Mouse (Mus musculus) stomach, embryonic 14.5 days (tissue): Measurements from ENCODE around the gene Ttc39a. TPM values are rescaled to one million over a fixed set of nuclear protein-coding genes. Genes with fewer than 3 reads are reported as not detected.
"Not testable (repeated sequence)": the region's sequence is repeated elsewhere in the genome, so short reads cannot be mapped to it uniquely, and the experiment has no call there.

Experiments used
- ATAC-seq: fragments of 200-750 bp; cut with Nextera tagmentation; 2 replicates; pipeline ENCODE4 v1.8.0; 2017; ENCODE audit warnings: low read depth, moderate TSS enrichment; ENCODE audit not compliant: insufficient number of reproducible peaks, insufficient read depth, low FRiP score
- H3K27ac ChIP-seq: fragments of 300-500 bp; sonication (generic); 2 replicates; pipeline ENCODE4 v1.5.1; 2014; ENCODE audit warnings: mild to moderate bottlenecking, low read length, moderate library complexity, mixed read lengths
- H3K27me3 ChIP-seq: fragments of 300-500 bp; sonication (generic); 2 replicates; pipeline ENCODE4 v1.6.1; 2014; ENCODE audit warnings: low read length, control low read depth, mixed read lengths; ENCODE audit not compliant: control insufficient read depth, insufficient read depth
- H3K36me3 ChIP-seq: fragments of 300-500 bp; sonication (generic); 2 replicates; pipeline ENCODE4 v1.6.1; 2014; ENCODE audit warnings: mild to moderate bottlenecking, control low read depth, low read length, moderate library complexity, mixed read lengths; ENCODE audit not compliant: control insufficient read depth, insufficient read depth
- H3K4me1 ChIP-seq: fragments of 300-500 bp; sonication (generic); 2 replicates; pipeline ENCODE4 v1.6.1; 2014; ENCODE audit warnings: low read length, control low read depth, mixed read lengths; ENCODE audit not compliant: control insufficient read depth, insufficient read depth
- H3K4me2 ChIP-seq: fragments of 300-500 bp; sonication (generic); replicated peaks from 2 replicates; pipeline ENCODE4 v1.6.1; 2014; ENCODE audit warnings: low read depth, low read length, control low read depth
- H3K4me3 ChIP-seq: fragments of 300-500 bp; sonication (generic); 2 replicates; pipeline ENCODE4 v1.5.1; 2014; ENCODE audit warnings: low read depth, low read length, control low read depth
- H3K9ac ChIP-seq: fragments of 300-500 bp; sonication (generic); replicated peaks from 2 replicates; pipeline ENCODE4 v1.6.1; 2014; ENCODE audit warnings: low read depth, mild to moderate bottlenecking, control low read depth, low read length, moderate library complexity, mixed read lengths
- H3K9me3 ChIP-seq: fragments of 300-500 bp; sonication (generic); 2 replicates; pipeline ENCODE4 v1.6.1; 2016; ENCODE audit warnings: low read depth, low read length, control low read depth; ENCODE audit not compliant: control insufficient read depth
- WGBS: fragments of 180-500 bp; shearing (Covaris S2); extraction: QIAGEN DNeasy Blood & Tissue Kit; methylation state at CpG from one replicate; pipeline ENCODE4 v1.1.7; 2014; 5-methylcytosine and 5-hydroxymethylcytosine counted together
- polyA plus RNA-seq: library from polyadenylated mRNA; unstranded; fragments of >200 nt; fragmentation: Nextera tagmentation; extraction: Ambion mirVana; gene quantifications from 2 replicates; pipeline ENCODE4 v1.2.1, GENCODE M21; 2014

The Ttc39a gene
- polyA plus RNA-seq, 1 experiment from 2014 or later, result 10.1 TPM

DNA sequence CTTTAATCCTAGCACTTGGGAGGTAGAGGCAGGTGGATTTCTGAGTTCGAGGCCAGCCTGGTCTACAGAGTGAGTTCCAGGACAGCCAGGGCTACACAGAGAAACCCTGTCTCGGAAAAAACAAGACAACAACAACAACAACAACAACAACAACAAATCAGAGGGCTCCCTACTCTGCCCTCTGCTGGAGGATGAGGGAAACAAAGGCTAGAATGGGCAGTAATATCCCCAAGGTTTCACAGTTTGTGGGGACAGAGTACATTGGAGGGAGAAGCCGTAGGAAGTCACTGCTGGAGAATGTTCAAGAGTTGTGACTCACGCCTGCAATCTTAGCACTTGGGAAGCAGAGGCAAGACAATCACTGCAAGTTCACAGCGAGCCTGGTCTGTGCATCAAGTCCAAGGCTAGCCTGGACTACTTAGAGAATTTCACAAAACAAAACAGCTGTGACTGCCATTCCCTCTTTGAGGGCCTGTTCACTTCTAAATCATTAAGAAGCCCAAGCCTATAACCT, 5.2 kb upstream of the Ttc39a start:
- WGBS, result 68% methylated on average over 5 of the region's 5 CpGs
- Histone ChIP-seq H3K4me3 (no peak overlapping the region), H3K27ac (no peak overlapping the region), H3K4me1 (peaks cover 8% of the 10 kb centered on the region; the same call in 1 of the 2 replicates), H3K27me3 (no peaks in the 10 kb centered on the region), H3K4me2 (no peak overlapping the region), H3K36me3 (no peaks in the 10 kb centered on the region), H3K9ac (no peak overlapping the region), H3K9me3 (no peaks in the 10 kb centered on the region)
- no peak for ATAC-seq

DNA sequence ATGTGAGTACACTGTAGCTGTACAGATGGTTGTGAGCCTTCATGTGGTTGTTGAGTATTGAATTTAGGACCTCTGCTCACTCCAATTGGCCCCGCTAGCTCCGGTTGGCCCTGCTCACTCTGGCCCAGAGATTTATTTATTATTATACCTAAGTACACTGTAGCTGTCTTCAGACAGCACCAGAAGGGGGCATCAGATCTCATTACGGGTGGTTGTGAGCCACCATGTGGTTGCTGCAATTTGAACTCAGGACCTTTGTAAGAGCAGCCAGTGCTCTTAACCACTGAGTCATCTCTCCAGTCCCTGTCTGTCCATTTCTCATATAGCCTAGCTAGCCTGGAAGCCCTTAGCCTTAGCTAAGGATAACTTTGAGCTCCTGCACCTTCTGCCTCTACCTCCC, 1.5 kb upstream of the Ttc39a start:
- H3K4me2 ChIP-seq, H3K9me3 ChIP-seq, H3K27me3 ChIP-seq, H3K9ac ChIP-seq, ATAC-seq, H3K27ac ChIP-seq, H3K4me3 ChIP-seq, H3K4me1 ChIP-seq, H3K36me3 ChIP-seq: not testable (repeated sequence)
- WGBS, result 87% methylated on average over 3 of the region's 3 CpGs

DNA sequence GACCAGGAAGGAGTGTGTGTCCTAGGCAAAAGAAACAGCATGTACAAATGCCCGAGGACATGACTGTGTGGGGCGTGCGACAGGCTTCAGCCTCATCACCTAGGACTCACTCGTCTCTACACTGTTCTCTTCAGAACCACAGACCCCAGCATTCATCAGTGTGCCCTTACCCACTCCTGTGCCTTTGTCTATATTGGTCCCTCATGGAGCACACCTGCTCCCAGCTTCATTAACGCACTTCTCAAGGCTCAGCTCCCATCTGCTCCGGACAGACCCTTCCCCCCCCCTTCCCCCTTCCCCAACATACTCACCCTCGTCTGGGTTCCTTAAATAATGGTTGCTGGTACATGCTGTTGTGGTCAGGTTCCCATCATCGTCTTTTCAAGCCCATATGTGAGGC, 1.0 kb upstream of the Ttc39a start:
- no peak overlapping the region for H3K9ac ChIP-seq
- no peak overlapping the region for H3K4me3 ChIP-seq
- H3K27ac ChIP-seq, result 0 out of 2 replicates have a peak overlapping the region, but pooled peaks have one; percentile 16
- no peaks in the 10 kb centered on the region for H3K27me3 ChIP-seq
- no peak for ATAC-seq
- H3K4me2 ChIP-seq, result peak overlapping the region; percentile 94; the same call in 1 of the 2 replicates
- peaks cover 9% of the 10 kb centered on the region; the same call in 1 of the 2 replicates for H3K4me1 ChIP-seq
- H3K36me3 ChIP-seq, result no peaks in the 10 kb centered on the region
- no peaks in the 10 kb centered on the region for H3K9me3 ChIP-seq
- WGBS, result 63% methylated on average over 8 of the region's 8 CpGs

DNA sequence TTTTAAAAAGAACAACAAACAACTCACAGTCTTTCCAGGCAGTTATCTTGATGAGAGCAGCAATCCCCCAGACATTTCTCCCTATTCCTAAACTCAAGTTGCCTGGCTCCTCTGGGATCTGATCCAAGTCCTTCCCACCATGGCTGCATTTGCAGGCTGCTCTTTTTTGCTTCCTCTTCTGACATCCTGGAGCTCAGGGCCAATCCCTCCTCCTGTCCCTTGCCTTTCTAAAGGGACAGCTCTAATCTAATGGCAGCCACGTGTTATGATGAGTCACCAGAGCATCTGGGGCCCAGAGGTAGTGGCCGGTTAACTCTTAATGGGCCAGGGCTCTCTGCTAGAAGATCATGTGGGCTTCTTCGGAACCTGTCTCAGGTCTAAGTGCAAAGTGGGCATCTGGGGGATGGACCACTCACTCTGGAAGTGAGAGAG, 353 bp upstream of the Ttc39a start:
- Histone ChIP-seq H3K4me2 (peak overlapping the region; percentile 94), H3K27ac (peak overlapping the region; percentile 0; the same call in 1 of the 2 replicates), H3K9ac (no peak overlapping the region), H3K36me3 (no peaks in the 10 kb centered on the region), H3K9me3 (no peaks in the 10 kb centered on the region), H3K4me3 (peak overlapping the region; percentile 48), H3K4me1 (peaks cover 9% of the 10 kb centered on the region; the same call in 1 of the 2 replicates), H3K27me3 (no peaks in the 10 kb centered on the region)
- ATAC-seq, result peak; percentile 81
- WGBS, result 4% methylated on average over 3 of the region's 3 CpGs

DNA sequence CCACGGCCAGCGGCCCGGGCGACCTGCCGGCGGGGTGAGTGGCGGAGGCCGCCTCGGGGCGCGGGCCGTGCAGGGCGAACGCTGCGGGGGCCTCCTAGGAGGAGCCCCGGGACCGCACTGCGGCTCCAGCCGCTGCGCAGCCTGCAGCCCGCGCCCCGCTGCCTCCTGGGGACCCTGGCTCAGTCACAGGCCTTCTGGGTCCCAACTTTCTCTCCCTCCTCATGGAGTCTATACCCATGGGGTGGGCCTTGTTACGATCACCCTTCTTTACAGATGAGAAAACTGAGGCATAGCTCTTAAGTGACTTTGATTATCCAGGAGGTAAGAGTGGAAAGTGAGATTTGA, 725 bp downstream of the Ttc39a start:
- H3K9ac ChIP-seq, result peak overlapping the region; percentile 41; the same call in 1 of the 2 replicates
- ATAC-seq, result 0 out of 2 replicates have a peak, but pooled peaks have one; percentile 3
- H3K27ac ChIP-seq, result no peak overlapping the region
- no peaks in the 10 kb centered on the region for H3K27me3 ChIP-seq
- WGBS, result 2% methylated on average over 22 of the region's 24 CpGs
- no peaks in the 10 kb centered on the region for H3K9me3 ChIP-seq
- no peaks in the 10 kb centered on the region for H3K36me3 ChIP-seq
- peak overlapping the region; percentile 94 for H3K4me2 ChIP-seq
- H3K4me1 ChIP-seq, result peaks cover 9% of the 10 kb centered on the region; the same call in 1 of the 2 replicates
- peak overlapping the region; percentile 48 for H3K4me3 ChIP-seq

DNA sequence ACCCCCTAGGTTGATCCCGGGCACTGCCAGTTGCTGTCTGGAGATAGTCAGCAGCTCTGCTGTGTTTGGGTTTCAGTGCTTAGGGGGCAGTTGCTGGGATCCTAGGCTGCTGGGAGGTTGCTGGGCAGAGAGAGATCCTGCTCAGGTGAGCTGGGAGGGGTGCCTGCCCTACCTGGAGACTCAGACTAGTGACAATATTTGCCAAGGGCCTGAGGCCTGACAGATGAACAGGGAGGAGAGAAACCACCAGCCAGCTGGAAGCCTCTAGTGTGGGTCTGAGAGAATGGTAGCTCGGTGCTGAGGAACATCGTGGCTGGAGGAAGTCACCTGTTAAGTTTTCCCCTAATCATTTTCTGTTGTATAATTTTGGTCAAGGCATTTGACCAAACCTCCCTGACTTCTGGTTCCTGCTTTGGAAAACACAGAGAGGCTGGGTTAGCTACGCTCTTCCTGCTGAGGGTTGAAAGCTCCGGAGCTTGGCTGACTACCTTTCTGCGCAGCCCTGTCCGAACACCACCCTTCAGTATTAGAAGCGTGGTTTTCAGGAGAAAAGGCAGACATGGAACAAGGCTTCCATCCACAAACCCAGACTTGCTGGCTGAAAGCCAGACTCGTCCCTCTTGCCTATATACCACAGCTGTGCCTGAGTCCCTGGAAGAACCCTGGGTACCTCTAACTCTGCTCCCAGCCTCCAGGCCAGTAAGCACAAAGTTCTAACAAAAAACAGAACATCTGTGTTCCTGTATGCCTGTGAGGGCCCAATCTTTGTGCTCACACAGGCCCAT, 1.5 kb downstream of the Ttc39a start:
- Histone ChIP-seq H3K27ac (no peak overlapping the region), H3K9ac (no peak overlapping the region), H3K36me3 (no peaks in the 10 kb centered on the region), H3K9me3 (no peaks in the 10 kb centered on the region), H3K4me1 (peaks cover 9% of the 10 kb centered on the region; the same call in 1 of the 2 replicates), H3K4me2 (peak overlapping the region; percentile 94; the same call in 1 of the 2 replicates), H3K27me3 (no peaks in the 10 kb centered on the region), H3K4me3 (no peak overlapping the region)
- ATAC-seq, result no peak
- WGBS, result 49% methylated on average over 9 of the region's 9 CpGs

DNA sequence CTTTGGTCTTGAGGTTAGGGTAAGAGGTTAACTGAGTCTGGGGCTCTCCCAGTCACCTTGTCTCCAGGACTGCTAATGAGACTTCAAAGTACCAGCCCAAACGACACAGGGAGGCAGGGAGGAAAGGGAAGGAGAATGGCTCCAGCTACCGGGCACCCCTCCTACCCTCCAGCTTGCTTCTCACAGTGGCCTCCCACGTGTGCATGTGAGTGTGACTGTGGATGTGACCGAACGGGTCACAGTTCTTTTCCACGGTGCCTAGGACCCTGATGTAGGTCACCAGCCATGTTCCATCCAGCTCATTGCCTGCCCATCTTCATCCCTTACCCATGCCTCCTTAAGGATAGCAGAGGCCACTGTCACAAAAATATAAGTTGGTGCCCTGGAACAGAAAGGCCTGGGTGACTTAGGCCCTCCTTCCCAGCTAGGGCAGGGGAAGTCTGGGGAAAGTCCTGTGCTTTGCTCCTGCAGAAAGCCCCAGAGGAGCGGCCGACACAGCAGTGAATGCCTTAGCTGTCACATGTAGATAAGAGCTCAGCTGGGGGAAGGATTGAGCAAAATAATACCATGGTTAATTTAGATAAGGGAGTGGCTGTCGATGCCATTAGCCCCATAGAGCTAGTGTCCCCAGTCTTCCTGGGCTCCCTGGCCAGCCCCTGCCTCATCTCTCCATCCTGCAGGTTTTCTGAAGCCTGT, 4.4 kb downstream of the Ttc39a start:
- Histone ChIP-seq H3K27me3 (no peaks in the 10 kb centered on the region), H3K4me2 (no peak overlapping the region)

DNA sequence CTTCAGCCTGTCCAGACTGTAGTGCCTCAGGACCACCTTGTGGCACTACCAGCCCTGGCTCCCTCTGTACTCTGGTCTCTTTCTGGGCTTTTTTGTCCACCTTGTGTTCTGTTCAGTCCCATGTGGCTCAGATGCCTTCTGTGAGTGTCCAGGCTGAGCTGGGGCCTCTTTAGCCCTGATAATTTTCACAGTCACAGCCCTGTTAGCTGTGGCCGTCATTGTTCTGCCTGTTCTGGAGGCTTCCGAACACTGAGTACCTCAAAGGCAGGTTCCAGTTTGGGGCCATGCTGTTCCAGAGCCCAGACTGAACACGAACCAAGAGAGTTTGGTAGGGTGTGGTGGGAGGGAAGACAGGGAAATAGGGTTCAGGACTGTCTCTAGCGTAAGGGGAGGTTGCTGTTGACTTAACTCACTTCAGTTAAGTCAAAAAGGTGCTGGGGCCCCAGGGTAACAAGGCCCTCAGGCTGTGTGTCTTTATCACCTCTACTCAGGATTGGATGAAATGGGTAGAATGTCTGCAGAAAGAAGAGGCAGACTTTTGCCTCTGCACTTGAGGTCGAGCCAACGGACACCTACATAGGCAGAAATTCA, 5.0 kb downstream of the Ttc39a start:
- ATAC-seq, result no peak
- 83% methylated on average over 6 of the region's 6 CpGs for WGBS
- Histone ChIP-seq H3K27me3 (no peaks in the 10 kb centered on the region), H3K4me1 (no peaks in the 10 kb centered on the region), H3K9ac (no peak overlapping the region), H3K4me2 (no peak overlapping the region), H3K36me3 (no peaks in the 10 kb centered on the region), H3K9me3 (no peaks in the 10 kb centered on the region), H3K27ac (no peak overlapping the region), H3K4me3 (no peak overlapping the region)

More for the DNA sequence above, 4.4 kb downstream of the Ttc39a start:
- Histone ChIP-seq H3K4me1 (peaks cover 3% of the 10 kb centered on the region; the same call in 1 of the 2 replicates), H3K9ac (no peak overlapping the region), H3K36me3 (no peaks in the 10 kb centered on the region), H3K9me3 (no peaks in the 10 kb centered on the region), H3K4me3 (no peak overlapping the region), H3K27ac (no peak overlapping the region)
- ATAC-seq, result peak; percentile 36; the same call in 1 of the 2 replicates
- WGBS, result 60% methylated on average over 9 of the region's 9 CpGs
